Mouse (Mus musculus) left cerebral cortex, postnatal 25 days (tissue): Measurements from ENCODE around the gene Csn3. TPM values are rescaled to one million over a fixed set of nuclear protein-coding genes. Genes with fewer than 3 reads are reported as not detected.

Experiments
- DNase-seq, 2 experiments: peaks; one replicate each; pipeline ENCODE4 v3.0.0; 2022; ENCODE audit warnings: low spot score in 2 of 2, mixed read lengths in 1 of 2
- intact Hi-C: fragments of 180-260 bp; cut with DNase I; formaldehyde crosslinking; loops from one replicate; pipeline ENCODE4 v1.15.1; 2025
- total RNA-seq, 2 experiments: library from RNA; stranded (reverse); gene quantifications; 2 replicates each; pipeline ENCODE4 v1.2.3; 2021

Gene Csn3
- not detected for total RNA-seq

DNA sequence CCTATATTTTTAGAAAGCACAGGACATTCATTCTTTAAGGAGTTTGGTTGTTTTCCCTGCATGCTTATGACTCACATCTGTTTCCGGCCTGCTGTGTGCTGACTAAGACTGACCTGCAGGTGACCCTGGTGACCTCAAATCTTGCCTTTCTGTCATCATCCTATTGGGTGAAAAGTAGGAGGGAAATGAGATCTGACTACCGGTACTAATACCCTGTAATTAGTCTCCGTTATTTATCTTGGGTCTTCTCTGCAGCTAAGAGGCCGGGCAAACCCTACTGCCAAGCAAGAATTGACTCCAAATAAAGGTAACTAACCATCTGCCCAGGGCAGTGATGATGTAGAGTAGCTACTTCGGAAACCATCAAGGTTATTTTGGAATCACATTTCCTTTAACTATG, at the start of gene Csn3:
Gene Csn3 (plus strand): TSS at position 208 of the 400 bp plus-strand sequence.
- no peak for DNase-seq
- intact Hi-C loops, result no loop called here

DNA sequence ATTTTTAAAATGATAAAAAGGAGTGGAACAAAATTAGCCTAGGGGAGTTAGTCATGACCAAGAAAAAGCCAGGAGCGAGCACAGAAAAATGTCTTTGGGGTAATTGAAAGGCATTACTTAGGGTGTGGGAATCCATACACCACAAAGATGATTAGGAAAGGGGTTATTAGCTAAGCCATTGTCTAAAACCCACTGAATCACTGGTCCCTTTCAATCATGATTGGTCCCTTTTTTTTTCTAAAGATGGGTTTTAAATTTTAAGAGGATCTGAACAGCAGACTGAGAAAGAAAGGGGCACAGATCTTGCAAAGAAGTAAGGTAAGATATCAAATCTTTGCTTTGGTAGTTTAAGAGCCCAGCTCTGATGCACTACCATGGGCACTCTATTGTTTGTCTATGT, 40.6 kb upstream of the Csn3 start, which contains the start of gene Odam:
Gene Odam (plus strand): TSS at position 301 of the 400 bp plus-strand sequence.
- DNase-seq, result no peak
- intact Hi-C loops, result no loop called here

DNA sequence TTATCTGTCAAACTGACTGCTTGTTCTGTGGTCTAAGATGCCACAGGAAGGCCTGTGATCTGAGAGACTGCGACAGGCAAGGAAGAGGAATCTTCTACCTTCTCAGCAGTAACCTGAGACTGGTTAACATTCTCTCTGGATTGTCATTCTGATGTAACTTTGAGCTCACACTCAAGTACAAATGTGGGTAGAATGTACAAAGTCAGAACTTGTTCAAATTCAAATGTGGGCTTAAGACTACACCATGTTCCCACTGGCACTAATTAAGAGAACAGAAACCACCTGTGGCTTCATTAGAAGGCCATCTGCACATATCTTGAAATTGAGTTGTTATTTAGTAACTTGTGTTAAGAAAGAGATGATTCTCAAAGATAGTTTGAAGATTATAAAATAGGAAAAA, 6.2 kb downstream of the Csn3 start:
- intact Hi-C loops, result no loop called here
- no peak for DNase-seq

DNA sequence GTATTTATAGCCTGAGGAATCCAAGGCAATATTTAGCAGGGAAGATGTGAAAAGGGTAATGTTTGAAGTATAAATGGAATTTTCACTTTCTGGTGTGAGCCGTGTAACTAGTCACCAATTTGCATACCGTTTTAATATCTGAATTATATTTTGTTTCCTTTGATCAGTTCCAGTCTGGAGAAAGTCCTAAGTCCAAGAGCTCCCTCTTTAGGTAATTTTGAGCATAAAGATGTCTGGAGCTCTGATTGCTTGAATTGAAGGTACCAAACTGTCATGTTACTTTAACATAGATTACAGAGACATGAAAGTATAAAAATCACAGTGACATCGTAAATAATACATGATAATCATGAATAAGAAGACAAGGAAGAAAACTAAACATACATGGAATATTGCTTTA, 15.4 kb downstream of the Csn3 start:
- peak in 1 of 2 experiments; percentile 39 for DNase-seq

DNA sequence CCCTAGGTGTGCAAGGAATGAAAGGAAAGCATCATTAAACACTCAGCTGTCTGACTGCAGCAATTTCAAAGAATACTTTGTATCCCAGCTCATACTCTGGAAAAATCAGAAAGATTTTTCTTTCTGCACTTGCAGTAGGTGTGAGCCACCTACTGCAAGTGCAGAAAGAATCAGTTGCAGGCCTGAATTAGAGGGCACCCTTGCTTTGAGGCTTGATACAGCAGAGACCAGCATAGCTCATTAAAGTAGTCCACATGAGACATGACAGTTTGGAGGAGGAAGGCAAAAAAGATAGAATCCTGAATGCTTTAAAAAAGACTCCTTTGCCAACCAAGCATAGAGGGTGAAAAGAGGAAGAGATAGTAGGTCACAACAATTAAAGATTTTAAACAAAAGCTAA, 17.1 kb downstream of the Csn3 start:
- intact Hi-C loops, result loop anchor here (5.0 kb wide), 1 partner anchor 160 kb away; no protein-coding TSS in a partner anchor
- no peak for DNase-seq

More for the DNA sequence above, 15.4 kb downstream of the Csn3 start:
- intact Hi-C loops, result loop anchor here (5.0 kb wide), 1 partner anchor 158 kb away; no protein-coding TSS in a partner anchor

DNA sequence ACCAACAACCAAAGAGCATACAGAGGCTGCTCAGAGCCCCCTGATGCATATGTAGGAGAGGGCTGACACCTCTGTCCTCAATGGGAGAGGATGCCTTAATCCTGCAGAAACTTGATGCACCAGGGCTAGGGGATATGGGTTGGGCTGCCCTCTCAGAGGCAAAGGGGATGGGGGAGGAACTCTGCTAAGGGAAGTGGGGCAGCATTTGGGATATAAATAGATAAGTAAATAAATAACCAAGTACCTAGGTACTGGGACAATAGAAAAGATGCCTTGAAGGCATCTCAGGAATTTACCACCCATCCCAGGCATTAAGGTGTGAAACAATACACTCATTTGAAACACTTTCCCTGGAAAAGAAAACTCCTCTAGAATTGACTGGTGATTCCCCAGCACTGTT, 26.5 kb downstream of the Csn3 start:
- intact Hi-C loops, result no loop called here
- no peak for DNase-seq

DNA sequence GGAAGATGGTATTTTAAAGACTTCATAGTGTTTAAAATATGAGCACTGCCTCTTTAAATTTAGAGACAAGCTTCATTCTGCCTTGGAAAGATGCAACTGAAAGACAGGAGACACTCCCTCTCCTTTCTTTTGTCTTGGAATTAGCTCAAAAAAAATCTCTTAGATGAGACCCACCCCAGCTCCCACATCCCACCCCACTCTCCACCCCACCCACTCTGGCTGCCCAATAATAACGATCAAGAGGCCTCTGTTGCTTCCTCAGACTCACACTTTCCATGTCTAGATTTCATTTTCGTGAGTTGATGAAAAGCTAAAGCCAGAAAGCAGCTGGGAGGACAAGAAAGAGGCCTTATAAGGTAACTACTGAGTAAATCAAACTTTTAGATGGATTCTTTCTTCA, 43.8 kb downstream of the Csn3 start, which contains the start of the genes 2310003L06Rik and Gm28434:
Gene 2310003L06Rik (plus strand): TSS at position 259 of the 400 bp plus-strand sequence.
Gene Gm28434 (plus strand): TSS at position 317 of the 400 bp plus-strand sequence.
- no peak for DNase-seq
- intact Hi-C loops, result no loop called here

DNA sequence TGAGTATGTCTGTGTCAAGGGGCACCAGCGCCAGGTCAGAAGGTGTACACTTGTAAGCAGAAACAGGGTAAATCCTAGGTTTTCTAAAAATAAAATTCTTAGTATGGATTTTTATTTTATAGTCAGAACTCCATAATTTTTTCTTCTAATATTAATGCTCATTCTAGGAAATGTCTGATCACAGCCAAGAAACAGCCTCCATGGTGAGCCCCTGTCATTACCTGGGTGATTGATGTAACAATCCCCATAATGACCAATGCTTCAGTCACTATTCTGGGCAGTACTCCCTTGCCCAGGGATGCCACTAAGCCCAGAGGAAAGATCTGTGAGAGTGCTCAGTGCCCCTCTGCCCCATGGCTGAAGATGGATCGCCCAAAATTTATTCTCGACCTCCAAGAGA, 53.8 kb downstream of the Csn3 start, which contains the start of gene Cabs1:
Gene Cabs1 (plus strand): TSS at position 301 of the 400 bp plus-strand sequence.
- intact Hi-C loops, result no loop called here
- DNase-seq, result no peak

Other genes starting within 250 kb of the Csn3 start
- not detected for gene Csn2, start 225.9 kb upstream of the Csn3 start, total RNA-seq
- not detected for gene Csn1s2a, start 151.0 kb upstream of the Csn3 start, total RNA-seq
- not detected for gene Csn1s2b, start 117.5 kb upstream of the Csn3 start, total RNA-seq
- gene Prr27, start 99.9 kb upstream of the Csn3 start, total RNA-seq, result not detected
- gene Odam, start 40.5 kb upstream of the Csn3 start, total RNA-seq, result not detected
- not detected for gene 2310003L06Rik, start 43.9 kb downstream of the Csn3 start, total RNA-seq
- gene Gm28434, start 43.9 kb downstream of the Csn3 start, total RNA-seq, result not detected
- not detected for gene Cabs1, start 53.9 kb downstream of the Csn3 start, total RNA-seq
- gene Smr3a, start 77.0 kb downstream of the Csn3 start, total RNA-seq, result not detected
- not detected for gene Smr2, start 161.0 kb downstream of the Csn3 start, total RNA-seq
- gene Gm11116, start 186.0 kb downstream of the Csn3 start, total RNA-seq, result not detected
- not detected for gene Gm11115, start 228.5 kb downstream of the Csn3 start, total RNA-seq